Mouse (Mus musculus) liver, postnatal 0 days (tissue): ENCODE results near the gene Poc1b.
"Not testable (repeated sequence)": the region's sequence is repeated elsewhere in the genome, so short reads cannot be mapped to it uniquely, and the experiment has no call there.

Source experiments
- CTCF ChIP-seq: sonication (generic); IDR thresholded peaks from 2 replicates; pipeline ENCODE4 v1.5.1; 2016; ENCODE audit warnings: antibody characterized with exemption, low read depth
- EP300 ChIP-seq: IDR thresholded peaks from 2 replicates; pipeline ENCODE4 v1.6.1; 2016; ENCODE audit warnings: antibody characterized with exemption, low read depth, mild to moderate bottlenecking

GRCm38 (mm10) chr10:99157697-99158096, 50.9 kb downstream of the Poc1b start:
- TF ChIP-seq CTCF, EP300: not testable (repeated sequence)
